Comparison of ENCODE assay signal across 8 mouse cellular contexts in the genomic region with DNA sequence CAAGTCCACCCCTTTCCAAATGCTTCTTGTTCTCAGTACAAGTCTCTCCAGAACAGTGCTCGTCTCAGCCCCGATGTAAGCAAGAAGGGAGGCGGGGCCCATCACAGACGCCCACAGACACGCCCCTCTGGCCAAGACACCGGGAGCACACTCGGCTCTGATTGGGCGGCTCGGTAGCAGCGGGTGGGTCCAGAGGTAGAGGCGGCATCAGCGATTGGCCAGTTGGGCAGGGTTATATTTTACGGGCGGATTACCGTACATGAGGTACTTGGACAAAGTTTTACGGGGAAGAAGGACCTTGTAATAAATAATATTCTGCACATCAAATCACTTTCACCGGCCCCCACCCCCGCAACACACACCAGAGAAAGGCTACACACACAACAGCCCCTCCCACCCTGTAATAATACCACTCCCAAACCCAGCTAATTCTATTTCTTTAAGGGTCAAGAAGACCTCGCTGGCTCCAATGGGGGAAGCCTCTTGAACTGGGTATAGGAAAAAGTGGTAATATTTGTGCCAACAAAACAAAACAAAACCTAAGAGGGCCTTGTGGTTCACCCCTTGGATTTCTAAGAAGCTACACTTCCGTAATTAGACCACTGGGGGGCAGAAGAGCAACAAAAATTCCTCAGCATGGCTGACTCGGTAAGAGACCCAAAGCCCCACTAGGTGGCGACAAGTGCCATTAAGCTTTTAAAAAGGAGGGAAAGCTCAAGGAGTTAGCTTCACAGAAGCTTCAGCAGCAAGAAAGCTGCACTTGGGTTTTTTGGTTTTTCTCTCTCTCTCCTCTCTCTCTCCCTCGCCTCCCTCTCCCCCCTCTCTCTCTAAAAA. TPM values are rescaled to one million over a fixed set of nuclear protein-coding genes. Genes with fewer than 3 reads are reported as not detected.
A peak's percentile ranks its signal among the peaks of the same experiment; 100 is the strongest.
DNase-seq lines count a peak whose midpoint lies in the region; ATAC-seq and TF ChIP-seq lines count a peak whose summit lies in the region.

No protein-coding gene starts in this region.

- H3K4me2 ChIP-seq in limb, embryonic 11.5 days (ENCODE audit: low read depth, severe bottlenecking), result no peak overlapping the region
- peak overlapping the region; percentile 96 for H3K4me2 ChIP-seq in midbrain, embryonic 14.5 days (ENCODE audit: low read length)

- H3K9me3 ChIP-seq in limb, embryonic 11.5 days (ENCODE audit: control insufficient read depth, low read length), result no peaks in the 10 kb centered on the region
- no peaks in the 10 kb centered on the region for H3K9me3 ChIP-seq in midbrain, embryonic 14.5 days (ENCODE audit: control insufficient read depth, low read length)

- peaks cover 5% of the 10 kb centered on the region for H3K4me1 ChIP-seq in limb, embryonic 11.5 days (ENCODE audit: control insufficient read depth, insufficient read depth, low read length)
- peaks cover 42% of the 10 kb centered on the region for H3K4me1 ChIP-seq in midbrain, embryonic 14.5 days (ENCODE audit: control insufficient read depth, insufficient read depth, low read length)
- H3K4me1 ChIP-seq in small intestine, adult 2 months (ENCODE audit: control insufficient read depth, insufficient read depth, insufficient read length, low read length), result no peaks in the 10 kb centered on the region; the same call in 1 of the 2 replicates

- H3K27me3 ChIP-seq in limb, embryonic 11.5 days (ENCODE audit: control insufficient read depth, insufficient read depth, low read length), result no peaks in the 10 kb centered on the region
- no peaks in the 10 kb centered on the region for H3K27me3 ChIP-seq in midbrain, embryonic 14.5 days (ENCODE audit: control insufficient read depth, insufficient read depth, low read length)
- no peaks in the 10 kb centered on the region for H3K27me3 ChIP-seq in small intestine, adult 2 months (ENCODE audit: control insufficient read depth, insufficient read depth, low read length)

- no peak for TF ChIP-seq POLR2A in small intestine, adult 2 months (IDR thresholded peaks at IDR 0.05; ENCODE audit: low read depth, low read length)

- peak; percentile 91; the same call in 1 of the 2 replicates for TF ChIP-seq CTCF in small intestine, adult 2 months (IDR thresholded peaks at IDR 0.05; ENCODE audit: extremely low read depth, insufficient read length, insufficient replicate concordance, low read depth, low read length)

- no peak overlapping the region for H3K4me3 ChIP-seq in limb, embryonic 11.5 days (ENCODE audit: low read depth, low read length)
- no peak overlapping the region for H3K4me3 ChIP-seq in midbrain, embryonic 14.5 days (replicated peaks; ENCODE audit: low read depth, low read length)
- no peak overlapping the region for H3K4me3 ChIP-seq in small intestine, adult 2 months (ENCODE audit: low read depth, low read length)

- 69% methylated on average over 23 of the region's 23 CpGs for WGBS in limb, embryonic 11.5 days
- 64% methylated on average over 23 of the region's 23 CpGs for WGBS in midbrain, embryonic 14.5 days
- WGBS in small intestine, adult 2 months, result 49% methylated on average over 23 of the region's 23 CpGs

- no peak overlapping the region for H3K9ac ChIP-seq in limb, embryonic 11.5 days (ENCODE audit: low read length)
- H3K9ac ChIP-seq in midbrain, embryonic 14.5 days (replicated peaks; ENCODE audit: low read length), result no peak overlapping the region

- peak; percentile 60 for DNase-seq in 3134 (ENCODE audit: extremely low read depth, insufficient read length, low spot score)
- peak; percentile 86 for DNase-seq in adrenal gland, adult 2 months
- DNase-seq in embryo, embryonic 11.5 days (ENCODE audit: low read depth, low spot score), result peak; percentile 89
- peak; percentile 81 for DNase-seq in kidney, adult 18-20 months
- DNase-seq in limb, embryonic 11.5 days (ENCODE audit: low spot score), result peak; percentile 90
- peak; percentile 98 for DNase-seq in midbrain, embryonic 14.5 days

- peak; percentile 67 for ATAC-seq in granulocyte monocyte progenitor cell, adult 5-6 weeks (replicated peaks; ENCODE audit: poor library complexity, severe bottlenecking)
- peak; percentile 19; the same call in 1 of the 2 replicates for ATAC-seq in limb, embryonic 11.5 days (ENCODE audit: insufficient number of reproducible peaks, low FRiP score, low TSS enrichment, low read depth)
- ATAC-seq in midbrain, embryonic 14.5 days (ENCODE audit: low FRiP score, low TSS enrichment), result peak; percentile 28; the same call in 1 of the 2 replicates

- no peak overlapping the region for H3K27ac ChIP-seq in limb, embryonic 11.5 days (replicated peaks; ENCODE audit: low read depth, low read length)
- no peak overlapping the region for H3K27ac ChIP-seq in midbrain, embryonic 14.5 days (replicated peaks; ENCODE audit: low read depth, low read length)
- no peak overlapping the region for H3K27ac ChIP-seq in small intestine, adult 2 months (ENCODE audit: insufficient read depth, low read depth, low read length)

- H3K36me3 ChIP-seq in limb, embryonic 11.5 days (ENCODE audit: control insufficient read depth, insufficient read depth, low read length), result peaks cover 33% of the 10 kb centered on the region
- H3K36me3 ChIP-seq in midbrain, embryonic 14.5 days (ENCODE audit: control insufficient read depth, insufficient read depth, low read length), result peaks cover 58% of the 10 kb centered on the region
- H3K36me3 ChIP-seq in small intestine, adult 2 months (ENCODE audit: control insufficient read depth, insufficient read depth, low read length), result peaks cover 52% of the 10 kb centered on the region

RNA-seq across cellular contexts. Expression of a gene that starts 9.7 kb away (rescaled TPM):
- 1 to 10 TPM in 1 of 2 experiments, under 1 TPM in 1; 0.66 to 1.7 TPM for total RNA-seq in adrenal gland, adult 2 months (2021)
- 4.4 and 6.6 TPM in 2 replicates for polyA plus RNA-seq in adrenal gland, adult 2 months (2012; rRNA removed)
- 0.54 and 1.4 TPM in 2 replicates for total RNA-seq in granulocyte monocyte progenitor cell, adult 5-6 weeks (2014; fragmentation: Nextera tagmentation)
- total RNA-seq in granulocyte monocyte progenitor cell, adult 5-6 weeks (2017), result 0.39 and 0.41 TPM in 2 replicates
- polyA plus RNA-seq in limb, embryonic 11.5 days (2014; fragmentation: Nextera tagmentation; extraction: Ambion mirVana), result 8.6 and 10.2 TPM in 2 replicates
- 11.6 and 12.4 TPM in 2 replicates for polyA plus RNA-seq in midbrain, embryonic 14.5 days (2014; fragmentation: Nextera tagmentation; extraction: Ambion mirVana)
- polyA plus RNA-seq in small intestine, adult 2 months (2012; rRNA removed), result 3.1 and 4.6 TPM in 2 replicates

RNA-seq across cellular contexts. Expression of a gene that starts 10.1 kb away (rescaled TPM):
- not detected for total RNA-seq in adrenal gland, adult 2 months (2021)
- not detected in 2 replicates for polyA plus RNA-seq in adrenal gland, adult 2 months (2012; rRNA removed)
- not detected in 2 replicates for total RNA-seq in granulocyte monocyte progenitor cell, adult 5-6 weeks (2014; fragmentation: Nextera tagmentation)
- not detected in 2 replicates for total RNA-seq in granulocyte monocyte progenitor cell, adult 5-6 weeks (2017)
- polyA plus RNA-seq in limb, embryonic 11.5 days (2014; fragmentation: Nextera tagmentation; extraction: Ambion mirVana), result not detected in 2 replicates
- polyA plus RNA-seq in midbrain, embryonic 14.5 days (2014; fragmentation: Nextera tagmentation; extraction: Ambion mirVana), result not detected in 2 replicates
- not detected in 2 replicates for polyA plus RNA-seq in small intestine, adult 2 months (2012; rRNA removed)

RNA-seq across cellular contexts. Expression of a gene that starts 29.6 kb away (rescaled TPM):
- not detected for total RNA-seq in adrenal gland, adult 2 months (2021)
- not detected in 2 replicates for polyA plus RNA-seq in adrenal gland, adult 2 months (2012; rRNA removed)
- total RNA-seq in granulocyte monocyte progenitor cell, adult 5-6 weeks (2014; fragmentation: Nextera tagmentation), result 0.09 TPM in 1 of 2 replicates, not detected in the other
- not detected in 2 replicates for total RNA-seq in granulocyte monocyte progenitor cell, adult 5-6 weeks (2017)
- 0.20 TPM in 1 of 2 replicates, not detected in the other for polyA plus RNA-seq in limb, embryonic 11.5 days (2014; fragmentation: Nextera tagmentation; extraction: Ambion mirVana)
- 0.18 TPM in 1 of 2 replicates, not detected in the other for polyA plus RNA-seq in midbrain, embryonic 14.5 days (2014; fragmentation: Nextera tagmentation; extraction: Ambion mirVana)
- not detected in 2 replicates for polyA plus RNA-seq in small intestine, adult 2 months (2012; rRNA removed)

RNA-seq across cellular contexts. Expression of a gene that starts 33.0 kb away (rescaled TPM):
- total RNA-seq in adrenal gland, adult 2 months (2021), result 100 to 1,000 TPM; 317 to 332 TPM
- 267 and 322 TPM in 2 replicates for polyA plus RNA-seq in adrenal gland, adult 2 months (2012; rRNA removed)
- total RNA-seq in granulocyte monocyte progenitor cell, adult 5-6 weeks (2014; fragmentation: Nextera tagmentation), result 237 and 287 TPM in 2 replicates
- total RNA-seq in granulocyte monocyte progenitor cell, adult 5-6 weeks (2017), result 63.3 and 69.9 TPM in 2 replicates
- 474 and 488 TPM in 2 replicates for polyA plus RNA-seq in limb, embryonic 11.5 days (2014; fragmentation: Nextera tagmentation; extraction: Ambion mirVana)
- polyA plus RNA-seq in midbrain, embryonic 14.5 days (2014; fragmentation: Nextera tagmentation; extraction: Ambion mirVana), result 409 and 454 TPM in 2 replicates
- polyA plus RNA-seq in small intestine, adult 2 months (2012; rRNA removed), result 122 and 160 TPM in 2 replicates

RNA-seq across cellular contexts. Expression of a gene that starts 35.2 kb away (rescaled TPM):
- 10 to 100 TPM; 39.8 to 41.7 TPM for total RNA-seq in adrenal gland, adult 2 months (2021)
- 52.7 and 81.0 TPM in 2 replicates for polyA plus RNA-seq in adrenal gland, adult 2 months (2012; rRNA removed)
- total RNA-seq in granulocyte monocyte progenitor cell, adult 5-6 weeks (2014; fragmentation: Nextera tagmentation), result 44.3 and 69.7 TPM in 2 replicates
- 42.2 and 50.0 TPM in 2 replicates for total RNA-seq in granulocyte monocyte progenitor cell, adult 5-6 weeks (2017)
- 111 and 114 TPM in 2 replicates for polyA plus RNA-seq in limb, embryonic 11.5 days (2014; fragmentation: Nextera tagmentation; extraction: Ambion mirVana)
- 74.0 and 79.1 TPM in 2 replicates for polyA plus RNA-seq in midbrain, embryonic 14.5 days (2014; fragmentation: Nextera tagmentation; extraction: Ambion mirVana)
- polyA plus RNA-seq in small intestine, adult 2 months (2012; rRNA removed), result 21.9 and 47.4 TPM in 2 replicates
